Mouse (Mus musculus): ENCODE data around the gene Rab15. TPM values are rescaled to one million over a fixed set of nuclear protein-coding genes. Genes with fewer than 3 reads are reported as not detected.
A peak's percentile ranks its signal among the peaks of the same experiment; 100 is the strongest.

The Rab15 gene
- polyA plus RNA-seq, 1 experiment from 2014 or later = 39.8 TPM

DNA sequence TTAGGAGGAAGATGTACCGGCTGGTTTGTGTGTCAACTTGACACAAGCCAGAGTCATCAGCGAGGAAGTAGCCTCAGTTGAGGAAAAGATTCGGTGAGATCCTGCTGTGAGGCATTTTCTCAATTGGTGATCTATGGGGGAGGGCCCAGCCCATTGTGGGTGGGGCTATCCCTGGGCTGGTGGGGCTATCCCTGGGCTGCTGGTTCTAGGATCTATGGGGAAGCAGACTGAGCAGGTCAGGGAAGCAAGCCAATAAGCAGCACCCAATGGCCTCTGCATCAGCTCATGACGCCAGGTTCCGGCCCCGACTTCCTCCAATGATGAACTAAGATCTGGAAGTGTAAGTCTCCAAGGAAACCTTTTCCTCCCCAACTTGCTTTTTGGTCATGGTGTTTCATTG lies 17.4 kb upstream of the Rab15 start:
- H3K27me3 ChIP-seq = no peaks in the 10 kb centered on the region
- no peaks in the 10 kb centered on the region for H3K36me3 ChIP-seq
- H3K9me3 ChIP-seq = no peaks in the 10 kb centered on the region
- no peak overlapping the region for H3K27ac ChIP-seq
- no peak overlapping the region for H3K4me3 ChIP-seq
- no peak overlapping the region for H3K9ac ChIP-seq
- H3K4me1 ChIP-seq = peaks cover 13% of the 10 kb centered on the region
- H3K4me2 ChIP-seq = no peak overlapping the region
- ATAC-seq (ENCODE audit: borderline replicate concordance, extremely low read depth, low FRiP score, low TSS enrichment) = no peak
- 66% methylated on average over 6 of the region's 6 CpGs for WGBS

DNA sequence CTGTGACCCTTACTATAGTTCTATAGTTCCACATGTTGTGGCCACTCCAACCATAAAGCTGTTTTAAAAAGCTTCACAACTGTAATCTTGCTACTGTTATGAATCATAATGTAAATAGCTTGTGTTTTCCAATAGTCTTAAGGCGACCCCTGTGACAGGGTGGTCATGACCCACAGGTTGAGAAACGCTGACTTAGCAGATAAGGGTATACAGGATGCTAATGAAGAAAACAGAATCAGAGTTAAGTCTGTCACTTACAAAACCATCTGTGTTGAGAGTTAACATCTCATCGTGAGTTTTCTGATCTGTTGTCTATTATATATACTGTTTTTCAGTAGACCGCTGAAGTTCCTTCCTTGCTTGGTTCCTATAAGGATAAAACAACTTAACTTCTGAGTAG lies 16.6 kb upstream of the Rab15 start:
- ATAC-seq (ENCODE audit: borderline replicate concordance, extremely low read depth, low FRiP score, low TSS enrichment) = no peak
- 86% methylated on average over 4 of the region's 4 CpGs for whole genome bisulfite sequencing
- H3K4me3 ChIP-seq = no peak overlapping the region

DNA sequence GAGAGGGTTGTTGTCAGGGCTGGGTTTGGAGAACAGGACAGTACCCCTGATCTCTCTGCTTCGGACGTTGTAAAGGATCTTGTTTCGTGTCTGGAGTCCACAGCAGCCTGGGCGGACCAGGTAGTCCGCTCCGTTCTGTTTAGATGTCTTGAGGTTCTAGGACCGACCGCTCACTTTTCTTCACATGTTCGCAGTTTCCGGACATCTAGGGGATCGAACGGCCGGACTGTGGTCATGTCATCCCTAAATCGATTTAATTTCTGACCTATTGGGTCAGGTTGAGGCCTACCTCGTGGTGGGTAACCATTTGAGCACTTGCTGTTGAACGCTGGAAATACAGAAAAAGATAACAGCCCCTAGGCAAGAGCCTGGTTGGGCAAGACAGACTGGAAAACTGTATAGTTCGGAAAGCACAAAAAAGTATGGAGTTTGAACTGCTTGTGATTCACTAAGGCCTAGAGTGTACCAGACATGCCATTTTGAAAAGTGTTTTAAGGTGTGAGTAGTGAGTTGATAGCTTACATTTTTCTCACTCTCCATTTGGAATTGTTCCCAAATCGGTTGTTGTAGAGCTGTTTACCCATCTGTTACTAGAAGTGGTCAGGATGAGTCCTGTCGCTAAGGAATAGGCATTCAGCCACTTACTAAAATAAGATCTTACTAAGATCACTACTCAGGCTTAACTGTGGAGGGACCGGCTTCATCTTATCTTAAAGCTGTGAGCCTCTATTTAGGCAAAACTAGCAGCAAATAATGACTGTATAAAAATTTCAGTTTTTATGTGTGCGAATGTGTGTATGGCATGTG lies 15.3 kb upstream of the Rab15 start:
- peak overlapping the region; percentile 72 for H3K9ac ChIP-seq
- peaks cover 13% of the 10 kb centered on the region for H3K4me1 ChIP-seq
- WGBS = 10% methylated on average over 21 of the region's 21 CpGs
- H3K9me3 ChIP-seq = no peaks in the 10 kb centered on the region
- ATAC-seq (ENCODE audit: borderline replicate concordance, extremely low read depth, low FRiP score, low TSS enrichment) = no peak
- H3K36me3 ChIP-seq = no peaks in the 10 kb centered on the region
- H3K4me3 ChIP-seq = peak overlapping the region; percentile 74
- peak overlapping the region; percentile 72 for H3K4me2 ChIP-seq
- peak overlapping the region; percentile 83; the same call in 1 of the 2 replicates for H3K27ac ChIP-seq
- no peaks in the 10 kb centered on the region for H3K27me3 ChIP-seq

More for the DNA sequence above, 16.6 kb upstream of the Rab15 start:
- Histone ChIP-seq H3K9me3 (no peaks in the 10 kb centered on the region), H3K36me3 (no peaks in the 10 kb centered on the region), H3K27me3 (no peaks in the 10 kb centered on the region), H3K4me1 (peaks cover 13% of the 10 kb centered on the region), H3K9ac (no peak overlapping the region), H3K4me2 (no peak overlapping the region), H3K27ac (no peak overlapping the region)

DNA sequence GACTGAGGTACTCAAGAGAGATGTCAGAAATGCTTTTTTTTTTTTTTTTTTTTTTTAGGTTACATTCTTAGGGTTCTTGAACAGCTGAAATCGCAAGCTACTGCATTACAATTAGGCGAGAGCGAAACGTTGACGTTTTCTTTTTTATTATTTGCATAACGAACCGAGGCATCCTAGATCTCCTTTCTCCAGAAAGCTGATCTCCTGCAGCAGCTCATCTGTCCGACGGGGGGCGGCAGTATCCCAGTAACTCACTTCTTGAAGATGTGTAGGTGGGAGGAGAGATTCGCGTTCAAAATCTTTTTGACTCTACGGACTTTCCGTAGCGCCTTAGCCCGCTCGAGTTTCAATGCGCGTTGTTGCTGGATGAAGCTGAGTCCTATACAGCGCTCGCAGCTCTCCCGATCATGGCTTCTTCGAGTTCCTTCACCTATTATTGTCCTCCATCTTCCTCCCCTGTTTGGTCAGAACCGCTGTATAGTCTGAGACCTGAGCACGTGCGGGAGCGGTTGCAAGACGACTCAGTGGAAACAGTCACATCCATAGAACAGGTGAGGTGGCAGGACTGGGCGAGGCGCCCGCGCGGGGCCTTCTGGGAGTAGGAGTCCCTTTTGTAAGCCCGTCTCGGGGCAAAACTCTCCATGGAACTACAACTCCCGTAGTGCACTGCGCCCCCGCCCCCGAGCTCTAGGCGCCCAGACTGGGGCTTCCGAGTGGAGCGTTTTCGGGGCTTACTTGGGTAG lies 14.6 kb upstream of the Rab15 start:
- H3K27ac ChIP-seq = peak overlapping the region; percentile 83
- H3K27me3 ChIP-seq = no peaks in the 10 kb centered on the region
- ATAC-seq (ENCODE audit: borderline replicate concordance, extremely low read depth, low FRiP score, low TSS enrichment) = peak; percentile 99
- peak overlapping the region; percentile 72 for H3K9ac ChIP-seq
- peaks cover 13% of the 10 kb centered on the region for H3K4me1 ChIP-seq
- H3K36me3 ChIP-seq = no peaks in the 10 kb centered on the region
- peak overlapping the region; percentile 74 for H3K4me3 ChIP-seq
- WGBS = under 1% methylated on average over 43 of the region's 43 CpGs
- H3K9me3 ChIP-seq = no peaks in the 10 kb centered on the region
- H3K4me2 ChIP-seq = peak overlapping the region; percentile 72

DNA sequence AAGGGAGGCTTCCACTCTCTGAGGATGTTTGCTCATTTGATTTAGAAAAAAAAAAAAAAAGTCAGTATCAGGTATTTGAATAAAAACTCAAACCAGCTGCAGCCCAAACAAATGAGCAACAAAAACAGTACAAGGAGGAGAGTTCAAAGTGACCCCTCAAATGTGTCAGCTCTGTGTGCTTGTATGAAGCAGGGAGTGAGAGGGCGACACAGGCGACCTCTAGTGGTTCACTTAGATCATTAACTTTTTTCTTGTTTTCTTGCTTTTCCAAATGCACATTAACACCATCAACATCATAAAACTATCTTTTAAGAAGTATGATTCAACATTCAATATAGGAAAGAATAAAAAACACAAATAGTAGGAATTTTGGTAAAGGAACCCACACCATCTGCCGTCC lies 10.0 kb upstream of the Rab15 start:
- Histone ChIP-seq H3K27ac (no peak overlapping the region), H3K27me3 (no peaks in the 10 kb centered on the region), H3K4me3 (no peak overlapping the region), H3K9ac (no peak overlapping the region), H3K4me1 (no peaks in the 10 kb centered on the region), H3K36me3 (no peaks in the 10 kb centered on the region), H3K9me3 (no peaks in the 10 kb centered on the region), H3K4me2 (no peak overlapping the region)
- ATAC-seq (ENCODE audit: borderline replicate concordance, extremely low read depth, low FRiP score, low TSS enrichment) = no peak
- WGBS = under 1% methylated on average over 3 of the region's 3 CpGs

DNA sequence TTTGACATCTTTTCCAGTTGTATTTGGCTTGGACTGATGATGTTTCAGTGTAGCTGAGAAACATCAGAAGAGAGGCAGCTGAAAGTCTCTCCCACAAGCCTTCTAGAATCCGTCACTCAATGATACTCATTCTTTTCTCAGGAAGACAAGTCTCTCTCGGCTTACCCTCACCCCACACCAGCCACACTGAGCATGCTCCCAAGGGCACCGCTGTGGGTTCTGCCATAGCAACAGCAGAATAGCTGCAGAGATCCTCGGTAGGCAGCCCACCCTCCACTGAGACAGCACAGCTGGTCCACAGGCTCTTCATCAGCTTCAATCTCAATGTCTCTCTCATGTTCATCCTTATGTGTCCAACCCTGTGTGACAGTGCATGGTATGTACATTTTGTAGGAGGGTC lies 2.6 kb upstream of the Rab15 start:
- H3K36me3 ChIP-seq = no peaks in the 10 kb centered on the region
- 70% methylated on average over 4 of the region's 4 CpGs for WGBS
- no peak for ATAC-seq (ENCODE audit: borderline replicate concordance, extremely low read depth, low FRiP score, low TSS enrichment)

DNA sequence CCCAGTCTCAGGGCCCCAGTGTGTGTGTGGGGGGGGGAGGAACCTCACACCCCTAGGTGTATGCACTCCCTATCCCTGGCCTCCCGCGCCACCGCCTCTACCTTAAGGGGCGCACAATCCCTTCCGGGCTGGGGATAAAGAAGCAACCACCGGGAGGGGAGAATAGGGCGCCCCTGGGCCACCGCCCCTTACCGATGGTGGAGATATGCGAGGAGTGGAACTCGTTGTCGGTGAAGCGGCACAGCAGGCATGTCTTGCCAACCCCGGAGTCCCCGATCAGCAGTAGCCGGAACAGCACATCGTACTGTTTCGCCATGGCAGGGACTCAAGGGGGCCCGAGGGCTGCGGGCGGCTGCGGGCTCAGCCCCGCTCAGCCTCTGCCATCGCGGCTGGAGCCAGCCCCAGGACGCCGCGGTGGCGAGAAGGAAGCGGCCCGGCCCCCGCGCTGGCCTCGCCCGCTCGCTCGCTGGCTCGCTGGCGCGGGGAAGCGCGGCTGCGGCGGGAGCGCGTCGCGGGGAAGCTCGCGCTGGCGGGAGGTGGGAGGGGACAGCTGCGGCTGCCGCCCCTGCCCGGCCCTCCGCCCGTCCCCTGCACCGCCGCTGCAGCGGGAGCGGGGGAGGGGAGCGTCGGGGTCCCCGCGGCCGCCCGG lies 582 bp downstream of the Rab15 start:
- H3K27ac ChIP-seq = peak overlapping the region; percentile 65

More for the DNA sequence above, 2.6 kb upstream of the Rab15 start:
- peaks cover 30% of the 10 kb centered on the region for H3K4me1 ChIP-seq
- no peak overlapping the region for H3K27ac ChIP-seq
- H3K4me2 ChIP-seq = no peak overlapping the region
- H3K9ac ChIP-seq = no peak overlapping the region
- H3K9me3 ChIP-seq = no peaks in the 10 kb centered on the region
- peaks cover 9% of the 10 kb centered on the region; the same call in 1 of the 2 replicates for H3K27me3 ChIP-seq
- H3K4me3 ChIP-seq = no peak overlapping the region

DNA sequence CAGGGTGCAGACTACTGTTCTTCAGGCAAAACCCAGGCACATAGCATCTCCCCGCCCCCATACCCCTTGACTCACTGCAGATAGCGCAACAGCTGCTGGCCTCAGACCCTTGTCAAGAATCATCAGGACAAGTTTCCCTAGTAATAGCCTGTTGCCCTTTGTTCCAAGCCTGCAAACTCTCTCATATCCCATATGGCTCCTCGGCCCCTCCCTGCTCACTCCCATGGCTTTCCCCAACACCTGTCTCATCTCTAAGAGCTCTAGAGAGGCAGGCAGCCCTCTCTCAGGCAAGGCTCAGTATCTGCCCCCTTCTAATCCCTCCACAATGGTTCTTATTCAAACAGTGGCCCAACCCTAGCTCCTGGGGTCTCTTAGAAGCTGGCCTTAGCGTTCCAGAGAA lies 2.1 kb downstream of the Rab15 start:
- ATAC-seq (ENCODE audit: borderline replicate concordance, extremely low read depth, low FRiP score, low TSS enrichment) = no peak; the same call in 1 of the 2 replicates
- no peak overlapping the region for H3K9ac ChIP-seq

More for the DNA sequence above, 582 bp downstream of the Rab15 start:
- Histone ChIP-seq H3K9me3 (no peaks in the 10 kb centered on the region), H3K27me3 (peaks cover 9% of the 10 kb centered on the region; the same call in 1 of the 2 replicates), H3K4me1 (peaks cover 57% of the 10 kb centered on the region), H3K9ac (peak overlapping the region; percentile 85), H3K4me2 (peak overlapping the region; percentile 90), H3K36me3 (no peaks in the 10 kb centered on the region), H3K4me3 (peak overlapping the region; percentile 76)
- peak; percentile 46; the same call in 1 of the 2 replicates for ATAC-seq (ENCODE audit: borderline replicate concordance, extremely low read depth, low FRiP score, low TSS enrichment)
- under 1% methylated on average over 43 of the region's 66 CpGs for WGBS

DNA sequence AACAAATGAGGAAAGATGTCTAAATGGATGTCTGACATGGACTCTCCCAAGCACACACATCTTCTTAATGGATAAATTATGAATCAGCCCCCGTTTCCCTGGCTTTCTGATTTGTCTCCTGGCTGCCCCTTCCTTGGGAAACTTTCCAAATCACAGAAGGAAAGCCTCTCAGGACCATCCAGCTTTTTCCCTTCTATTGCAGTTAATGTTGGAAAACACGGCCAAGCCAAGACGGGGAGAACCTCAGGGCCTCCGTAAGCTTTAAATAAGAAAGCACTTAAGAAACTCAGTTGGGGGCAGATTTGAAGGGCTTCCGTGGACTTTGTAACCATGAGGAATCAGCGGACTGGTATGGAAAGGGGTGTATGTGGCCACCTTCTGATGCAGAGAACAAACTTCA lies 2.9 kb downstream of the Rab15 start:
- Histone ChIP-seq H3K27me3 (peaks cover 9% of the 10 kb centered on the region; the same call in 1 of the 2 replicates), H3K4me2 (peak overlapping the region; percentile 90), H3K9ac (no peak overlapping the region), H3K27ac (peak overlapping the region; percentile 68), H3K4me3 (no peak overlapping the region; the same call in 1 of the 2 replicates), H3K9me3 (no peaks in the 10 kb centered on the region), H3K4me1 (peaks cover 59% of the 10 kb centered on the region), H3K36me3 (no peaks in the 10 kb centered on the region)
- ATAC-seq (ENCODE audit: borderline replicate concordance, extremely low read depth, low FRiP score, low TSS enrichment) = no peak
- WGBS = 36% methylated on average over 6 of the region's 6 CpGs

More for the DNA sequence above, 2.1 kb downstream of the Rab15 start:
- peaks cover 61% of the 10 kb centered on the region for H3K4me1 ChIP-seq
- H3K36me3 ChIP-seq = no peaks in the 10 kb centered on the region
- H3K9me3 ChIP-seq = no peaks in the 10 kb centered on the region
- peak overlapping the region; percentile 90 for H3K4me2 ChIP-seq
- peak overlapping the region; percentile 76 for H3K4me3 ChIP-seq
- peak overlapping the region; percentile 68 for H3K27ac ChIP-seq
- 33% methylated on average over 4 of the region's 4 CpGs for WGBS
- peaks cover 9% of the 10 kb centered on the region; the same call in 1 of the 2 replicates for H3K27me3 ChIP-seq

DNA sequence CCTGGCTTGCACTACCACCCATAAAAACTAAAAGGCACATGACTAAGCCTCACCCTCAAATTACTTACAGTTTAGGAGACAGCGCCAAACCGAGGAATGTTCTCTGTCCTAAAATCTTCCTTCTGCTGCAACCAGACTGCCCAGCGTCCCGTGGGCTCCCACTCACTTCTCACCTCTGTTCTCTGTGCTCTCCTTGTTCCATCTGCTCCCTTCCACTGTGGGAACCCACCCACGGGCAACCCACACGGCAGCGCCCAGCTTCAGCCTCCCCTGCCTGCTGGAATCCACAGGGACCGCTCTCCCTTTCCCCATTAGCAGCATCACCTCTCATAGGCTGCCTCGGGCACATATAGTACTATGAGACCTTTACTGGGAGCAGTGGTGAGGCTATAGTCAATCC lies 3.8 kb downstream of the Rab15 start:
- 82% methylated on average over 9 of the region's 9 CpGs for WGBS
- Histone ChIP-seq H3K4me2 (no peak overlapping the region), H3K4me3 (no peak overlapping the region), H3K27me3 (peaks cover 5% of the 10 kb centered on the region; the same call in 1 of the 2 replicates), H3K36me3 (no peaks in the 10 kb centered on the region), H3K9ac (no peak overlapping the region), H3K4me1 (peaks cover 50% of the 10 kb centered on the region), H3K9me3 (no peaks in the 10 kb centered on the region), H3K27ac (peak overlapping the region; percentile 91)
- ATAC-seq (ENCODE audit: borderline replicate concordance, extremely low read depth, low FRiP score, low TSS enrichment) = no peak

- H3K4me3 ChIP-seq = no peak overlapping the region
- H3K9ac ChIP-seq = no peak overlapping the region
- peak overlapping the region; percentile 13; the same call in 1 of the 2 replicates for H3K4me2 ChIP-seq
- no peaks in the 10 kb centered on the region for H3K27me3 ChIP-seq
- H3K36me3 ChIP-seq = no peaks in the 10 kb centered on the region
- H3K27ac ChIP-seq = peak overlapping the region; percentile 91
- H3K4me1 ChIP-seq = peaks cover 50% of the 10 kb centered on the region
- peak; percentile 63 for ATAC-seq (ENCODE audit: borderline replicate concordance, extremely low read depth, low FRiP score, low TSS enrichment)
- WGBS = 50% methylated on average over 4 of the region's 4 CpGs
- H3K9me3 ChIP-seq = no peaks in the 10 kb centered on the region
Observed at GRCm38 (mm10) chr12:76818120-76818519, 4.6 kb downstream of the Rab15 start.

Data from lung, embryonic 15.5 days (tissue).